Mouse (Mus musculus) small intestine, adult 2 months (tissue): Measurements from ENCODE around the gene Spata2.

Source experiments
- CTCF ChIP-seq: fragments of 200-500 bp; IDR thresholded peaks from 2 replicates; pipeline ENCODE4 v1.5.1; 2012; ENCODE audit warnings: low read depth, mild to moderate bottlenecking, control low read depth, inconsistent platforms, low read length, moderate library complexity, mixed read lengths; ENCODE audit not compliant: insufficient replicate concordance, insufficient read length; ENCODE audit errors: extremely low read depth
- POLR2A ChIP-seq: fragments of 200-500 bp; IDR thresholded peaks from 2 replicates; pipeline ENCODE4 v1.6.1; 2012; ENCODE audit warnings: low read depth, mild to moderate bottlenecking, control low read depth, inconsistent platforms, low read length, moderate library complexity

DNA sequence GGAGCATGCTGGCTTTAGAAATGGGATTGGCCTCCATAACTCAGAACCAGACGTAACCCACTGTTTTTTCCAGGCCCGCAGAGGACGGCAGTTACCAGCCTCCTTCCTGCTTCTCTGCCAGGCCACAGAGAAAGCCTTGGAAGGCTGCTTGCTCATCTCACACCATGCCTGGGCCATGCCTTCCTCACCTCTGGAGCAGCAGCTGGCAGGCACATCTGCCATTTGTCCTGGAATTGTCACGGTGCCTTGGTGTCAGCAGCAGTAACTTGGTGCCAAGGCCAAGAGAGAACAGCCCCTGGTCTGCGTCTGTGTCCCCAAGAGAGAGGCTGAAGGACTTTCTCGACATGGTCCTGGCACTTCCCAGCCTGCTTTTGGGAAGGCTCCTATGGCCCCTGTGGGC lies 18.5 kb downstream of the Spata2 start:
- TF ChIP-seq CTCF (no peak), POLR2A (no peak)
